Mouse (Mus musculus) liver, embryonic 11.5 days (tissue): Measurements from ENCODE around the gene Trex1. TPM values are rescaled to one million over a fixed set of nuclear protein-coding genes. Genes with fewer than 3 reads are reported as not detected.
A peak's percentile ranks its signal among the peaks of the same experiment; 100 is the strongest.

Source experiments
- ATAC-seq: fragments of 200-750 bp; cut with Nextera tagmentation; replicated peaks from 2 replicates; pipeline ENCODE4 v1.8.0; 2017; ENCODE audit warnings: moderate number of reproducible peaks, mild to moderate bottlenecking, moderate TSS enrichment, moderate library complexity; ENCODE audit not compliant: low FRiP score
- DNase-seq: peaks from one replicate; pipeline ENCODE4 v3.0.0-alpha.2; 2017; ENCODE audit warnings: low spot score
- H3K27ac ChIP-seq: fragments of 300-500 bp; sonication (generic); 2 replicates; pipeline ENCODE4 v1.5.1; 2014; ENCODE audit warnings: mild to moderate bottlenecking, low read depth, low read length, control low read depth
- H3K27me3 ChIP-seq: fragments of 300-500 bp; sonication (generic); replicated peaks from 2 replicates; pipeline ENCODE4 v1.6.1; 2014; ENCODE audit warnings: low read length, mixed read lengths; ENCODE audit not compliant: control insufficient read depth, insufficient read depth
- H3K36me3 ChIP-seq: fragments of 300-500 bp; sonication (generic); 2 replicates; pipeline ENCODE4 v1.6.1; 2014; ENCODE audit warnings: mild to moderate bottlenecking, low read length, moderate library complexity, mixed read lengths; ENCODE audit not compliant: control insufficient read depth, insufficient read depth
- H3K4me1 ChIP-seq: fragments of 300-500 bp; sonication (generic); replicated peaks from 2 replicates; pipeline ENCODE4 v1.6.1; 2014; ENCODE audit warnings: low read length, mixed read lengths; ENCODE audit not compliant: control insufficient read depth, insufficient read depth
- H3K4me2 ChIP-seq: fragments of 300-500 bp; sonication (generic); 2 replicates; pipeline ENCODE4 v1.6.1; 2014; ENCODE audit warnings: mild to moderate bottlenecking, control low read depth, moderate library complexity
- H3K4me3 ChIP-seq: fragments of 300-500 bp; sonication (generic); 2 replicates; pipeline ENCODE4 v1.5.1; 2014; ENCODE audit warnings: low read depth, low read length, control low read depth
- H3K9ac ChIP-seq: fragments of 300-500 bp; sonication (generic); 2 replicates; pipeline ENCODE4 v1.6.1; 2014; ENCODE audit warnings: low read depth, low read length, control low read depth
- H3K9me3 ChIP-seq: fragments of 300-500 bp; sonication (generic); 2 replicates; pipeline ENCODE4 v1.6.1; 2016; ENCODE audit warnings: low read length, inconsistent platforms, mixed read lengths; ENCODE audit not compliant: control insufficient read depth
- WGBS: fragments of 180-500 bp; shearing (Covaris S2); extraction: QIAGEN DNeasy Blood & Tissue Kit; methylation state at CpG from one replicate; pipeline ENCODE4 v1.1.7; 2014; 5-methylcytosine and 5-hydroxymethylcytosine counted together
- polyA plus RNA-seq: library from polyadenylated mRNA; unstranded; fragments of >200 nt; fragmentation: Nextera tagmentation; extraction: Ambion mirVana; gene quantifications from 2 replicates; pipeline ENCODE4 v1.2.1, GENCODE M21; 2014

Gene Trex1
- polyA plus RNA-seq, 1 experiment from 2014 or later, result 9.7 TPM

GRCm38 (mm10) chr9:109038901-109039364, 20.6 kb downstream of the Trex1 start:
- WGBS, result 18% methylated on average over 8 of the region's 8 CpGs
- DNase-seq, result no peak
- Histone ChIP-seq H3K4me3 (peak overlapping the region; percentile 72), H3K4me1 (peaks cover 17% of the 10 kb centered on the region), H3K27ac (no peak overlapping the region), H3K4me2 (peak overlapping the region; percentile 93), H3K27me3 (no peaks in the 10 kb centered on the region), H3K9ac (peak overlapping the region; percentile 70), H3K36me3 (no peaks in the 10 kb centered on the region), H3K9me3 (no peaks in the 10 kb centered on the region)
- ATAC-seq, result peak; percentile 50

GRCm38 (mm10) chr9:109038086-109038895, 21.2 kb downstream of the Trex1 start, which contains the start of gene Shisa5:
Gene Shisa5, plus strand, starts transcription at chr9:109038565.
- H3K9ac ChIP-seq, result peak within 1 kb of the TSS; percentile 70
- DNase-seq (peak; percentile 85), ATAC-seq (peak; percentile 88)
- H3K9me3 ChIP-seq, result no peaks in the 10 kb centered on the region
- no peaks in the 10 kb centered on the region for H3K36me3 ChIP-seq
- no peak within 1 kb of the TSS; the same call in 1 of the 2 replicates for H3K27ac ChIP-seq
- H3K4me1 ChIP-seq, result peaks cover 17% of the 10 kb centered on the region
- H3K4me3 ChIP-seq, result peak within 1 kb of the TSS; percentile 72
- H3K27me3 ChIP-seq, result no peaks in the 10 kb centered on the region
- peak within 1 kb of the TSS; percentile 93 for H3K4me2 ChIP-seq
- 1% methylated on average over 36 of the region's 40 CpGs for WGBS

- peak; percentile 71; the same call in 1 of the 2 replicates for ATAC-seq
- H3K27me3 ChIP-seq, result no peaks in the 10 kb centered on the region
- H3K9ac ChIP-seq, result no peak overlapping the region
- no peaks in the 10 kb centered on the region; the same call in 1 of the 2 replicates for H3K4me1 ChIP-seq
- no peaks in the 10 kb centered on the region for H3K9me3 ChIP-seq
- no peak overlapping the region for H3K27ac ChIP-seq
- WGBS, result 65% methylated on average over 6 of the region's 6 CpGs
- no peak overlapping the region for H3K4me3 ChIP-seq
- no peak overlapping the region for H3K4me2 ChIP-seq
- DNase-seq, result no peak
- H3K36me3 ChIP-seq, result no peaks in the 10 kb centered on the region
Measured at GRCm38 (mm10) chr9:109032435-109032834, 27.1 kb downstream of the Trex1 start.

GRCm38 (mm10) chr9:109031686-109032085, 27.8 kb downstream of the Trex1 start:
- 82% methylated on average over 8 of the region's 8 CpGs for WGBS
- ATAC-seq (no peak), DNase-seq (no peak)
- no peak overlapping the region for H3K4me3 ChIP-seq
- H3K9me3 ChIP-seq, result no peaks in the 10 kb centered on the region
- H3K27me3 ChIP-seq, result no peaks in the 10 kb centered on the region
- no peak overlapping the region for H3K4me2 ChIP-seq
- H3K4me1 ChIP-seq, result no peaks in the 10 kb centered on the region; the same call in 1 of the 2 replicates
- no peak overlapping the region for H3K9ac ChIP-seq
- no peak overlapping the region for H3K27ac ChIP-seq
- no peaks in the 10 kb centered on the region for H3K36me3 ChIP-seq

GRCm38 (mm10) chr9:109031001-109031400, 28.5 kb downstream of the Trex1 start:
- H3K36me3 ChIP-seq, result no peaks in the 10 kb centered on the region

GRCm38 (mm10) chr9:109030312-109030711, 29.2 kb downstream of the Trex1 start:
- DNase-seq (no peak), ATAC-seq (no peak)
- Histone ChIP-seq H3K4me2 (no peak overlapping the region), H3K27me3 (no peaks in the 10 kb centered on the region), H3K27ac (no peak overlapping the region), H3K4me1 (no peaks in the 10 kb centered on the region; the same call in 1 of the 2 replicates), H3K36me3 (no peaks in the 10 kb centered on the region), H3K4me3 (no peak overlapping the region), H3K9ac (no peak overlapping the region), H3K9me3 (no peaks in the 10 kb centered on the region)
- WGBS, result 76% methylated on average over 3 of the region's 3 CpGs

More at GRCm38 (mm10) chr9:109031001-109031400, 28.5 kb downstream of the Trex1 start:
- Histone ChIP-seq H3K9ac (no peak overlapping the region), H3K27me3 (no peaks in the 10 kb centered on the region), H3K4me1 (no peaks in the 10 kb centered on the region; the same call in 1 of the 2 replicates), H3K4me2 (no peak overlapping the region), H3K9me3 (no peaks in the 10 kb centered on the region), H3K4me3 (no peak overlapping the region), H3K27ac (no peak overlapping the region)
- ATAC-seq, result no peak
- 84% methylated on average over 7 of the region's 7 CpGs for WGBS
- no peak for DNase-seq

GRCm38 (mm10) chr9:109028919-109029318, 30.6 kb downstream of the Trex1 start:
- H3K4me1 ChIP-seq, result no peaks in the 10 kb centered on the region; the same call in 1 of the 2 replicates
- H3K27ac ChIP-seq, result no peak overlapping the region
- H3K9me3 ChIP-seq, result no peaks in the 10 kb centered on the region
- H3K4me3 ChIP-seq, result no peak overlapping the region
- no peak overlapping the region for H3K9ac ChIP-seq
- 79% methylated on average over 5 of the region's 5 CpGs for WGBS
- H3K36me3 ChIP-seq, result no peaks in the 10 kb centered on the region
- H3K4me2 ChIP-seq, result no peak overlapping the region
- ATAC-seq (no peak), DNase-seq (no peak)
- no peaks in the 10 kb centered on the region for H3K27me3 ChIP-seq

- ATAC-seq (no peak), DNase-seq (no peak)
- 79% methylated on average over 3 of the region's 3 CpGs for WGBS
- H3K36me3 ChIP-seq, result no peaks in the 10 kb centered on the region
- no peaks in the 10 kb centered on the region for H3K27me3 ChIP-seq
- no peak overlapping the region for H3K27ac ChIP-seq
- H3K9me3 ChIP-seq, result no peaks in the 10 kb centered on the region
- no peak overlapping the region for H3K9ac ChIP-seq
- H3K4me3 ChIP-seq, result no peak overlapping the region
- no peaks in the 10 kb centered on the region; the same call in 1 of the 2 replicates for H3K4me1 ChIP-seq
- no peak overlapping the region for H3K4me2 ChIP-seq
Measured at GRCm38 (mm10) chr9:109028421-109028820, 31.1 kb downstream of the Trex1 start.
